Mouse (Mus musculus) forebrain, embryonic 12.5 days (tissue): ENCODE results near the gene 4930563M21Rik. TPM values are rescaled to one million over a fixed set of nuclear protein-coding genes. Genes with fewer than 3 reads are reported as not detected.
A peak's percentile ranks its signal among the peaks of the same experiment; 100 is the strongest.

Experiments used
- ATAC-seq: fragments of 200-750 bp; cut with Nextera tagmentation; 2 replicates; pipeline ENCODE4 v1.8.0; 2017; ENCODE audit warnings: moderate TSS enrichment; ENCODE audit not compliant: low FRiP score
- H3K27ac ChIP-seq: fragments of 300-500 bp; sonication (generic); 2 replicates; pipeline ENCODE4 v1.5.1; 2016; ENCODE audit warnings: mild to moderate bottlenecking
- H3K27me3 ChIP-seq: fragments of 300-500 bp; sonication (generic); 2 replicates; pipeline ENCODE4 v1.6.1; 2016; ENCODE audit warnings: mild to moderate bottlenecking
- H3K36me3 ChIP-seq: fragments of 300-500 bp; sonication (generic); replicated peaks from 2 replicates; pipeline ENCODE4 v1.6.1; 2016; ENCODE audit warnings: mild to moderate bottlenecking
- H3K4me1 ChIP-seq: fragments of 300-500 bp; sonication (generic); 2 replicates; pipeline ENCODE4 v1.6.1; 2016
- H3K4me2 ChIP-seq: fragments of 300-500 bp; sonication (generic); 2 replicates; pipeline ENCODE4 v1.6.1; 2016; ENCODE audit warnings: mild to moderate bottlenecking, moderate library complexity
- H3K4me3 ChIP-seq: fragments of 300-500 bp; sonication (generic); replicated peaks from 2 replicates; pipeline ENCODE4 v1.5.1; 2016; ENCODE audit warnings: mild to moderate bottlenecking
- H3K9ac ChIP-seq: fragments of 300-500 bp; sonication (generic); 2 replicates; pipeline ENCODE4 v1.6.1; 2016; ENCODE audit warnings: mild to moderate bottlenecking
- H3K9me3 ChIP-seq: fragments of 300-500 bp; sonication (generic); 2 replicates; pipeline ENCODE4 v1.6.1; 2016
- WGBS: fragments of 180-500 bp; shearing (Covaris S2); methylation state at CpG from one replicate; pipeline ENCODE4 v1.1.7; 2016; 5-methylcytosine and 5-hydroxymethylcytosine counted together
- polyA plus RNA-seq: library from polyadenylated mRNA; unstranded; fragments of >200 nt; fragmentation: Nextera tagmentation; extraction: Ambion mirVana; gene quantifications from 2 replicates; pipeline ENCODE4 v1.2.1, GENCODE M21; 2016

Gene 4930563M21Rik
- polyA plus RNA-seq, 1 experiment from 2014 or later: not detected

- H3K4me1 ChIP-seq: peaks cover 24% of the 10 kb centered on the region
- under 1% methylated on average over 54 of the region's 60 CpGs for WGBS
- peak within 1 kb of the TSS; percentile 67 for H3K27ac ChIP-seq
- no peaks in the 10 kb centered on the region for H3K27me3 ChIP-seq
- peak; percentile 98 for ATAC-seq
- H3K9ac ChIP-seq: peak within 1 kb of the TSS; percentile 80
- peak within 1 kb of the TSS; percentile 77 for H3K4me3 ChIP-seq
- peak within 1 kb of the TSS; percentile 60 for H3K4me2 ChIP-seq
- no peaks in the 10 kb centered on the region for H3K36me3 ChIP-seq
- H3K9me3 ChIP-seq: no peaks in the 10 kb centered on the region
Observed at GRCm38 (mm10) chr9:55937664-55938617, 72.4 kb downstream of the 4930563M21Rik start, which contains the start of gene Scaper. Gene Scaper (minus strand): TSS chr9:55938119.

- peak overlapping the region; percentile 60 for H3K4me2 ChIP-seq
- H3K9ac ChIP-seq: peak overlapping the region; percentile 80
- no peaks in the 10 kb centered on the region for H3K36me3 ChIP-seq
- H3K27ac ChIP-seq: 0 out of 2 replicates have a peak overlapping the region, but pooled peaks have one; percentile 5
- H3K4me1 ChIP-seq: peaks cover 24% of the 10 kb centered on the region
- H3K27me3 ChIP-seq: no peaks in the 10 kb centered on the region
- H3K4me3 ChIP-seq: peak overlapping the region; percentile 77
- 40% methylated on average over 5 of the region's 5 CpGs for WGBS
- no peak for ATAC-seq
- no peaks in the 10 kb centered on the region for H3K9me3 ChIP-seq
Observed at GRCm38 (mm10) chr9:55937224-55937663, 73.1 kb downstream of the 4930563M21Rik start.

- peaks cover 5% of the 10 kb centered on the region for H3K4me1 ChIP-seq
- ATAC-seq: no peak
- H3K4me2 ChIP-seq: no peak overlapping the region
- no peak overlapping the region for H3K4me3 ChIP-seq
- H3K27ac ChIP-seq: no peak overlapping the region
- no peaks in the 10 kb centered on the region for H3K9me3 ChIP-seq
- no peaks in the 10 kb centered on the region for H3K36me3 ChIP-seq
- no peaks in the 10 kb centered on the region for H3K27me3 ChIP-seq
- 90% methylated on average over 1 of the region's 1 CpGs for WGBS
- H3K9ac ChIP-seq: no peak overlapping the region
Observed at GRCm38 (mm10) chr9:55932482-55932881, 77.9 kb downstream of the 4930563M21Rik start.

GRCm38 (mm10) chr9:55918579-55918978, 91.8 kb downstream of the 4930563M21Rik start:
- ATAC-seq: no peak
- H3K4me3 ChIP-seq: no peak overlapping the region
- no peaks in the 10 kb centered on the region for H3K9me3 ChIP-seq
- H3K4me1 ChIP-seq: no peaks in the 10 kb centered on the region
- WGBS: 67% methylated on average over 3 of the region's 3 CpGs
- H3K27ac ChIP-seq: no peak overlapping the region
- H3K9ac ChIP-seq: no peak overlapping the region
- H3K36me3 ChIP-seq: no peaks in the 10 kb centered on the region
- no peaks in the 10 kb centered on the region for H3K27me3 ChIP-seq
- no peak overlapping the region for H3K4me2 ChIP-seq

- Histone ChIP-seq H3K27ac (no peak overlapping the region), H3K9ac (no peak overlapping the region), H3K4me3 (no peak overlapping the region), H3K4me1 (no peaks in the 10 kb centered on the region), H3K4me2 (no peak overlapping the region), H3K9me3 (no peaks in the 10 kb centered on the region), H3K36me3 (no peaks in the 10 kb centered on the region), H3K27me3 (no peaks in the 10 kb centered on the region)
- no peak for ATAC-seq
Observed at GRCm38 (mm10) chr9:55916751-55917150, 93.6 kb downstream of the 4930563M21Rik start.

Other genes with a start within 250 kb of the 4930563M21Rik start
- 18.6 and 19.4 TPM in 2 replicates for gene Scaper, start 72.4 kb downstream of the 4930563M21Rik start, polyA plus RNA-seq
- gene Rcn2, start 31.3 kb upstream of the 4930563M21Rik start, polyA plus RNA-seq: 354 and 355 TPM in 2 replicates
- gene Pstpip1, start 79.4 kb upstream of the 4930563M21Rik start, polyA plus RNA-seq: 0.54 and 0.59 TPM in 2 replicates
- gene Tspan3, start 154.9 kb upstream of the 4930563M21Rik start, polyA plus RNA-seq: 472 and 483 TPM in 2 replicates